Mouse (Mus musculus): Measurements from ENCODE around the gene Alox12. TPM values are rescaled to one million over a fixed set of nuclear protein-coding genes. Genes with fewer than 3 reads are reported as not detected.

Alox12 gene
- polyA plus RNA-seq, 1 experiment, result 0.32 TPM

DNA sequence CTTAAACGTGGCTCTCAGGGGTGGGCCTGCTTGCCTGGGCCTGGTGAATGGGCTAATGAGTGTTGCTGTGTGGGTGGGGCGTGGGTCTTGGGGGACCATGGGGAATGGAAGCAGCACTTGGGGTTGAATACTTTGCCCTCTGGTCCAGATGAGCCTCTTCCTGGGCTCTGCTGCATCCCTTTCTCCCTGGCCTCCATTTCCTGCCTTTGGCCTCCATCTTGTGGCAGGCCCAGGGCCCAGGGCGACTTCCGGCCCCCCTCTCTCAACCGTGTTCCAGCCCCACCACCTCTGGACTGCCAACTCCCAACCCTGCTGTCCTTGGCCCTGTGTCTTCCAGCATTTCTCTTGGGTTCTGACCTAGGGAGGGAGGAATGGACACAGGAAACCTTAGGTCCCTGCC lies 21.1 kb downstream of the Alox12 start:
- H3K4me1 ChIP-seq (ENCODE audit: control insufficient read depth, insufficient read depth, low read length), result peaks cover 2% of the 10 kb centered on the region; the same call in 1 of the 2 replicates
- TF ChIP-seq POLR2A (IDR thresholded peaks at IDR 0.05; ENCODE audit: low read depth, low read length), result no peak
- no peak for TF ChIP-seq CTCF (IDR thresholded peaks at IDR 0.05; ENCODE audit: borderline replicate concordance, insufficient read depth, low read length)
- no peak overlapping the region for H3K27ac ChIP-seq (ENCODE audit: insufficient read depth, low read length)
- no peak overlapping the region for H3K4me3 ChIP-seq (ENCODE audit: insufficient read depth, low read length)

DNA sequence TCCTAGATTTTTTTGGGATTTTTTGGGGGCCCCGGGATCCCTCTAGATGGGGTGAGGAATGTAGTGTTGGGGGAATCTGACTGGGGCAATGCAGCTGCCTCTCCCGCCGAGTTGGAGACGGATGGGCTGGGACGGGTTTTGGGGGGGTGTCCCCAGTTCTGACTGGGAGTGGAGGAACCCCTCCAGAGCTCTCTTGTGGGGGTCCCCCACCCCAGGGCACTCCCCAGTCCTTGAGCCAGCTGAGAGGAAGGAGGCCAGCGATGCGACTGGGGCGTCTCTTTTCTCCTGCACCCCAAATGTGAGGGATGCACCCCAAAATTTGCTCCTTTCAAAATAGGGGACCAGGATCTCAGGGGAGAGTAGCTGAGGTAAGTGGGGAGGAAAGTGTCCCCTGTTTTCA lies 22.1 kb downstream of the Alox12 start:
- H3K27ac ChIP-seq (ENCODE audit: insufficient read depth, low read length), result no peak overlapping the region
- no peak overlapping the region for H3K4me3 ChIP-seq (ENCODE audit: insufficient read depth, low read length)
- no peak for TF ChIP-seq POLR2A (IDR thresholded peaks at IDR 0.05; ENCODE audit: low read depth, low read length)
- TF ChIP-seq CTCF (IDR thresholded peaks at IDR 0.05; ENCODE audit: borderline replicate concordance, insufficient read depth, low read length), result no peak
- H3K4me1 ChIP-seq (ENCODE audit: control insufficient read depth, insufficient read depth, low read length), result peaks cover 2% of the 10 kb centered on the region; the same call in 1 of the 2 replicates

DNA sequence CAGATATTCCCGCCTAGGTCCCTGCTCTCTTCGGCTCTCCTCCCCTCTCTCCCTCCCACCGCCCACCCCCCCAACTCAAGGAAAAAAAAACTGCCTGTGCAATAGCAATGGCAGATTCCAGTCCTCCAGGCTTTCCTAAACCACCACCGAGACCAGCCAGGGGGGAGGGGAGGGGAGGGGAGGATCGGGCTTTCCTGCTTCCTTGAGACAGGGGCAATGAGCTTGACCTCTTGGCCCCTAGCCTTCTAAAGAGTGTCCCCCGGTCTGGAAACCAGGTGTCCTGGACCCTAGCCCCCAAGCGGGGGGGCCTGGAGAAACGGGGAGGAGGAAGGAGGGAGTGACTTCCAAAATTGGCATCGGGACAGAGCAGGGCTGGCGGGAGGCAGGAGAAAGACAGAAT lies 22.6 kb downstream of the Alox12 start:
- Histone ChIP-seq H3K27ac (ENCODE audit: insufficient read depth, low read length) (no peak overlapping the region), H3K4me3 (ENCODE audit: insufficient read depth, low read length) (peak overlapping the region; percentile 40), H3K4me1 (ENCODE audit: control insufficient read depth, insufficient read depth, low read length) (peaks cover 2% of the 10 kb centered on the region; the same call in 1 of the 2 replicates)
- TF ChIP-seq POLR2A (IDR thresholded peaks at IDR 0.05; ENCODE audit: low read depth, low read length) (no peak), CTCF (IDR thresholded peaks at IDR 0.05; ENCODE audit: borderline replicate concordance, insufficient read depth, low read length) (no peak)

GRCm38 (mm10) chr11:70230239-70230727 lies 24.9 kb downstream of the Alox12 start:
- Histone ChIP-seq H3K27ac (ENCODE audit: insufficient read depth, low read length) (no peak overlapping the region), H3K4me1 (ENCODE audit: control insufficient read depth, insufficient read depth, low read length) (no peaks in the 10 kb centered on the region), H3K4me3 (ENCODE audit: insufficient read depth, low read length) (no peak overlapping the region)
- TF ChIP-seq CTCF (IDR thresholded peaks at IDR 0.05; ENCODE audit: borderline replicate concordance, insufficient read depth, low read length) (peak; percentile 99), POLR2A (IDR thresholded peaks at IDR 0.05; ENCODE audit: low read depth, low read length) (peak; percentile 31; the same call in 1 of the 2 replicates)

GRCm38 (mm10) chr11:70229260-70230010 lies 25.7 kb downstream of the Alox12 start, which contains the start of gene Bcl6b:
Gene Bcl6b, minus strand, starts transcription at chr11:70229798.
- no peak within 1 kb of the TSS for H3K27ac ChIP-seq (ENCODE audit: insufficient read depth, low read length)
- H3K4me3 ChIP-seq (ENCODE audit: insufficient read depth, low read length), result peak within 1 kb of the TSS; percentile 20
- no peak for TF ChIP-seq CTCF (IDR thresholded peaks at IDR 0.05; ENCODE audit: borderline replicate concordance, insufficient read depth, low read length)
- no peak for TF ChIP-seq POLR2A (IDR thresholded peaks at IDR 0.05; ENCODE audit: low read depth, low read length)
- no peaks in the 10 kb centered on the region for H3K4me1 ChIP-seq (ENCODE audit: control insufficient read depth, insufficient read depth, low read length)

- H3K4me3 ChIP-seq (ENCODE audit: insufficient read depth, low read length), result peak overlapping the region; percentile 20
- no peaks in the 10 kb centered on the region for H3K4me1 ChIP-seq (ENCODE audit: control insufficient read depth, insufficient read depth, low read length)
- no peak overlapping the region for H3K27ac ChIP-seq (ENCODE audit: insufficient read depth, low read length)
- TF ChIP-seq CTCF (IDR thresholded peaks at IDR 0.05; ENCODE audit: borderline replicate concordance, insufficient read depth, low read length) (no peak), POLR2A (IDR thresholded peaks at IDR 0.05; ENCODE audit: low read depth, low read length) (no peak)
These were observed 26.3 kb downstream of the Alox12 start for GRCm38 (mm10) chr11:70228828-70229227.

DNA sequence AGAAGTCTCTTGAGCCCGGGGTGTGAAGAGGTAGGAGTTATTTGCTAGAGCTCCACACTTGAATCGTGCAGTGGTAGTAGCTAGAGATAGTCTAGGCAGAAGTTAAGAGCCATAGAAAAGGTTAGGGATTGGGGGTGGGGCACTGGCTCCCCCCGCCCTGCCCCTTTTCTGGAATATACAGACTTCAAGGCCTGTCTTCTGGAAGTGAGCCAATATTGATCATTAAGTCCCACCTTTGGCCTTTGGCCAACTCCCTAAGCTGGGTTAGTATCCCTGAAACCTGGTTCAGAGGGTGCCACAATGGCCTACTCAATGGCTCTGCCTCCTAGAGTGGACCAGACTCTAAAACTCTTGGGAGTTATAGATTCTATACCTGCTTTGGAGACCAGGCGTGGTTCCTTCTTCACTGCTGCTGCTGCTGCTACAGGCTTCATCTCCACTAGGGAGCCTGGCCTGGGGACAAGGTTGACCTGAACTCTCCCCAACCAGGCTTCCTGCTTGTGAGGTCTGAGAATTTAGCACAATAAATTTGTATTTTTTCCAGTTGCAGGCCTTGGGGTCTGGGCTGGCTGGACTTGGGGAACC lies 27.4 kb downstream of the Alox12 start:
- Histone ChIP-seq H3K27ac (ENCODE audit: insufficient read depth, low read length) (no peak overlapping the region), H3K4me1 (ENCODE audit: control insufficient read depth, insufficient read depth, low read length) (no peaks in the 10 kb centered on the region), H3K4me3 (ENCODE audit: insufficient read depth, low read length) (no peak overlapping the region)
- TF ChIP-seq POLR2A (IDR thresholded peaks at IDR 0.05; ENCODE audit: low read depth, low read length), result no peak
- no peak for TF ChIP-seq CTCF (IDR thresholded peaks at IDR 0.05; ENCODE audit: borderline replicate concordance, insufficient read depth, low read length)

DNA sequence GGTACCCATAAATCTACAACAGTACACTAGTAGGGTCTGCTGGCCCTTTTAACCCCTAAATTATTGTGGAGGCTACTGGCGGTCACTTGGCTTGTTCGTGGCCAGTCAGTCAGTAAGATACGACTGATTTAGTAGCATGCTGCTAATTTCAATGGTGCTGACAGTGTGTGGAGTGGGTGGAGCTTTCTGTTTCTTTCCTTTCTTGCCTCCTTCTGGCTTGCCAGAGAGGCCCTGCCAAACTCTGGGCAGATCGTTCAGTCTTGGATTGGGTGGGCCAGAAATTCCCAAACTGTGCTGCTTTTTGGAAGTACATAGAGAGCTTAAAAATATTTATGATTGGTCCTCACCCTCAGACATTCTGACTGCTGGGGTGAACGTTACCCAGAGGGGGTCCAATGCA lies 28.0 kb downstream of the Alox12 start:
- Histone ChIP-seq H3K4me3 (ENCODE audit: insufficient read depth, low read length) (no peak overlapping the region), H3K27ac (ENCODE audit: insufficient read depth, low read length) (no peak overlapping the region), H3K4me1 (ENCODE audit: control insufficient read depth, insufficient read depth, low read length) (no peaks in the 10 kb centered on the region)
- TF ChIP-seq CTCF (IDR thresholded peaks at IDR 0.05; ENCODE audit: borderline replicate concordance, insufficient read depth, low read length), result no peak
- TF ChIP-seq POLR2A (IDR thresholded peaks at IDR 0.05; ENCODE audit: low read depth, low read length), result no peak

- Histone ChIP-seq H3K27ac (ENCODE audit: insufficient read depth, low read length) (no peak overlapping the region), H3K4me3 (ENCODE audit: insufficient read depth, low read length) (no peak overlapping the region), H3K4me1 (ENCODE audit: control insufficient read depth, insufficient read depth, low read length) (no peaks in the 10 kb centered on the region)
- TF ChIP-seq CTCF (IDR thresholded peaks at IDR 0.05; ENCODE audit: borderline replicate concordance, insufficient read depth, low read length), result no peak
- no peak for TF ChIP-seq POLR2A (IDR thresholded peaks at IDR 0.05; ENCODE audit: low read depth, low read length)
These were observed 28.6 kb downstream of the Alox12 start for GRCm38 (mm10) chr11:70226602-70226890.
